Mouse (Mus musculus) fat pad, adult 2 months (tissue): Measurements from ENCODE around the gene Ccdc88c.
A peak's percentile ranks its signal among the peaks of the same experiment; 100 is the strongest.

Experiments used
- DNase-seq: peaks from one replicate; pipeline ENCODE4 v3.0.0-alpha.2; 2011; ENCODE audit warnings: low read depth, low spot score; ENCODE audit errors: extremely low read depth

The Ccdc88c gene

GRCm38 (mm10) chr12:100977958-100978725 is 50.7 kb downstream of the Ccdc88c start:
- DNase-seq = no peak

DNA sequence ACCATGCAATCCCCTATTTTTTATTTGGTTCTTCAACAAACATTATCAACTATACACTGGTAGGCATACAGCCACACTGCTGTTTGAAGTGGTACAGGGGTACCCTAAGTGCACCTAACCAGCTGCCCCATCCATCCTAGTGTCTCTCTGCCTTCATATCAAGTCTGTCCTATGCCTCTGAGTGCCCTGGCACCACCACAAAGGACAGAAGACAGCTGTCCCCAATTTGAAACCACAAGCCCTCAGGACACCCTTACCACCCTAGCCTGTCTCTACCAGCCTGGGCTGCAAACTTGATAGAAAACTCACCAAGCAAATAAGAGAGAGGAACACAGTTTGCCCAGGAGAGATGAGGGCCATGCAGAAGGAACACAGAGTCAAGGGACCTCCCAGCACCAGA is 51.3 kb downstream of the Ccdc88c start:
- no peak for DNase-seq

- no peak for DNase-seq
Measured at GRCm38 (mm10) chr12:100969808-100970207, 59.0 kb downstream of the Ccdc88c start.

DNA sequence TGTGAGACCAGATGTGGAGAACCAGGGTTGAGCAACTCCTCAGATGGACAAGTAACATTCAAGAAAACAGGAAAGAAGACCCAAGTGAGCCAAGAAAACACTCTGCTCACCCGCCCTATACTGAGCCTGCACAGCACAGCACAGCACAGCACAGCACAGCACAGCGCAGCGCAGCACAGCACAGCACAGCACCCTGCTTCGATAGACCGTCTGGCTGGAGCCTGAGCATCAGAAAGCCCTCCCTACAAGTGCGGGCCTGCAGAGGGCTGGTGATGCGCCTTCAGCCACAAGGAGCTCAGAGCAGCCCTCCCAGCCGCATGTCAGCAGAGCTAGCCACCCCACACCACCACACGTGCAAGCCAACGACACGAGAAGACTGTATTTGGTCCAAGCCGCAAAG is 61.5 kb downstream of the Ccdc88c start:
- DNase-seq = no peak

DNA sequence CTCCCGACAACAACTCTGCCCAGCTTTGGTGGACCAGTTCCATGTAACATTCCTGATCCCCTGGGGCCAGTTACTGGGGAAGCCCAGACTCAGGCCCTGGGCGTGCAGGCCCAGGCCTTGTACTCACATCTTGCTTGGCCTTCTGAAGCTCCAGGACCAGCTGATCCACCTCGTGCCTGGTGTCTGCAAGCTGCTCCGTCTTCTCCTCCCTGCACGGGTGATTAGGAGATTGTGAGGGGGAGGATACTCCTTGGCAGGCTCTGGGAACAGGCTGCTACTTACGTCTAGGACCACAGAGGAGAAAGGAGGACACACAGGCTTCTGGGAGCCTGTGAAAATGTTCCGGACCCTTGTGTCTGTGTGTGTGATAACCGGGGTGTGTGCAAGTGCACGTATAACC is 62.6 kb downstream of the Ccdc88c start:
- DNase-seq = no peak

DNA sequence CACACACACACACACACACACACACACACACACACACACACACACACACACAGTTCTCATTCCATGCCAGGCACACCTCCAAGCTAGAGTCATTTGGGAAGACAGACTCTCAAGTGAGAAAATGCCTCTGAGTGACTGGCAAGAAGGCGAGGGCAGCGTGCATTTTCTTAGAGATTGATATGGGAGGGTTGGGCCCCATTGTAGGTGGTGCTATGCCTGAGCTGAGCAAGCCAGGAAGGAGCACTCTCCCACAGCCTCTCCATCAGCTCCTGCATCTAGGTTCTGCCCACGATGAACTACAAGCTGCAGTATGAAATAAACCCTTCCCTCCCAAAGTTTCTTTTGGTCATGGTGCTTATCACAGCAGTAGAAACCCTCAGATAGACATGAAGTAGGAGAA is 63.6 kb downstream of the Ccdc88c start:
- no peak for DNase-seq

DNA sequence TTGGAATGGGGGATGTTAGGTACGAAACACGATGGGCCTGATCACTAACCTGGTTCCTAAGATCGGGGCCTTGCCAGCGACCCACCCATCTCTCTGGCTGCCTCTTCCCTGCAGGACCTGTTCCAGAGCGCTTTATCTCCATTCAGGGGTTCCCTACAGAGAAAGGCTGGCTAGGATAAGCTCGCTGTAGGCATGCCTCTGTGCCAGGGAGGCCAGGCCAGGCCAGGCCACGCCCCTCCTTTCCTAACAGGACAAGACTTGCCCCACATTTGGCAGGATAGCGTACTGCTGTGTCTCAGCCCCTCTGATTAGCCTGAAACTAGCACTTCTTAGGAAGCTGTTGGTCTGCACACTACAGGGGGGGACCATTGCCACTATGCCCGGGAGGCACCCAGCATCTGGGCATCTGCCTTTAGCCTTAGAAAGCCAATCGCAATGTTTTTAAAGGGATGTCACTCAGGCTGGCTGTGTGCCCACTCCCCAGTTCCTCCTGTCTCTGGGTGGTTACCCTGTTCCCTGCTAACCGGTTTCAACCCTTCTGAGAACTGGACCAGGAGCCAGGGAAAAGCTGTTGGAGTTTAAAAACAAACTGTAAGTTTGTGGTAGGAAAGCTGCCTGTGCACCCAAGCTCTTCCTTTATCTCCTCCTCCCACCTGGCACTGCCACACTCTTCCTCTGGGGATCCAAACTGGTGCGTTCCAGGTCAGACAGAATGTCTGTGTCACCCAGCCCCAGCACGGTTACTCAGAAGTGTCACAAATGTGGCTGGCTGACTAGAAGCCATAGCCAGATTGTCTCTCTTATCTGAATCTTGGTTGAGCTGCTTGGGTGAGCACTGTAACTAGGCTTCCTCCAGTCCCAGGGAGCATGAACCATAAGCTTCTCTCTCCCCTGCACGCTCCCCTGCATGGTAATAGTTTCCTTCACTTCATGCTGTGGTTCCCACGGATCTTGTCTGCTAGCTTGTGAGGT is 69.9 kb downstream of the Ccdc88c start:
- peak; percentile 43 for DNase-seq

GRCm38 (mm10) chr12:100958006-100958405 is 70.8 kb downstream of the Ccdc88c start:
- no peak for DNase-seq

DNA sequence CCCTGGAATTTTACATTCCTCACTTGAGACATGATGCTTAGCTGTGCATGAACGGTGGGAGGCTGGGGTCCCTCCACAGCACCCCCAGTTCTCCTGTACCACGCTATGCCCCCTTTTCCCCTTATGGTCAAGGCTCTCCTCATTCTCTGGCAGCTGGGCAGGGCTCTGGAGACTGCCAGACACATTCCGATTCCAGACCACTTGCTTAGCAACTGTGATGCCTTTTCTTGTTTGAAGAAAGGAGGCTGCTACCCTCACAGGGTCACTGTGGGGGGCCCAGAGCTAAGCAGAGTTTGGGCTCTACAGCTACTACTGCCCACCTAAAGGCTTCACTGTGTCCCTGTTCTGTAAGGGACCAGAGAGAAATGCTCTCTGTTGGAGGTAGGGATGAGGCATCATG is 71.6 kb downstream of the Ccdc88c start:
- DNase-seq = no peak

- no peak for DNase-seq
Measured at GRCm38 (mm10) chr12:100956825-100957224, 72.0 kb downstream of the Ccdc88c start.

- DNase-seq = no peak
Measured at GRCm38 (mm10) chr12:100956028-100956427, 72.8 kb downstream of the Ccdc88c start.

GRCm38 (mm10) chr12:100953926-100954325 is 74.9 kb downstream of the Ccdc88c start:
- no peak for DNase-seq

GRCm38 (mm10) chr12:100952193-100952931 is 76.5 kb downstream of the Ccdc88c start:
- no peak for DNase-seq

- no peak for DNase-seq
Measured at GRCm38 (mm10) chr12:100949146-100949545, 79.7 kb downstream of the Ccdc88c start.

DNA sequence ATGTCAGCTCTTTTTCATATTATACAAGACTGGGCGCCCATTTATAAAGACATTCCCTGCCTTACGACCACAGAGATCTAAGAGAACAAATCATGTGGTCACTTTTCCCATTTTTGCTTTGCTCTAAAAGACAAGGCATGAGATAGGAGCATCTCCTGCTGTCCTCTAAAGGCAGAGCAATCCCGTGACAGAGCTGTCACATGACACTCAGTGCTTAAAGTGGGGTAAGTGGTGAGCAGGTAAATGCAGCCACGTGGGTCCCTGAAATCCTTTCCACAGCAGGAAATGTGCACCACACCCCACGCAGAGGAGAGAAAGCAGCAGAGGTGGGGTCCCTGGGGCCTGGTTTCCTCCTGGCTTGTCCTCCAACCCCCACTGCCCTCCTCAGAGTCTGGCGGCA is 80.8 kb downstream of the Ccdc88c start:
- DNase-seq = no peak

DNA sequence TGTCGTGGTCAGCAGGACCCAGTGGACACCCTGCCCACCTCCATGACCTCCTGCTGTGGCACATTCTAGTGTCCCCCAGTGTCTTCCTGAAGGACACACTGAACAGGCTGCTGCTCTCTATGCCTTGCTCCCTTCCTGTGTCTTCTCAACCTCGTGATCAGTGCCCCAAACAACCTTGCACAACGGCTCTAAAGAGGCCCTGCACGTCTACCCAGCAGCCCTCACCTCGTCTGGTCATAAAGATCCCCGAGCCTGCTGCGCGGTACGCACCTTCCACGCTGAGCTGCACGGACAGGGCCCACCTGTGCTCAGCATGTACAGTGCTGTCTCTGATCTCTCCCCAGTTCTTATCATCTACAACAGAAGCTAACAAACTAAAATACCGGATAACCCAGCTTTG is 82.9 kb downstream of the Ccdc88c start:
- DNase-seq = no peak

- no peak for DNase-seq
Measured at GRCm38 (mm10) chr12:100945501-100945900, 83.4 kb downstream of the Ccdc88c start.

DNA sequence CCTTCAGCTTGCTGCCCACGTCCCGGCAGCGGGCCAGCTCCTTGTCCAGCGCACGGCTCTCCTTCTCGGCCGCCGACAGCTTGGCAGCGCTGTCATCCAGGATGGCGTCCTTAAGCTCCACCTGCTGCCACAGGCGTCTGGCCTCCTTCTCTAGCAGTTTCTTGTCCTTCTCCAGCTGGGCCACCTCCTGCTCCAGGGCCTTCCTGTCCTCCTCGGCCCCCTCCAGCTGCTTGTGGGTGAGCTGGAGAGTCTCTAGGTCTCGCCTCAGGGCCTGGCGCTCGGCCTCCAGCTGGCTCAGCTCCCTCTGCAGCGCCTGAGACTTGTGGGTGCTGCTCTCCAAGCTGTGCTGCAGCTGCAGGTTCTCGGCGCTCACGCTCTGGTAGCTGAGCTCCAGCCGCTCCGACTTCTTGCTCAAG is 83.9 kb downstream of the Ccdc88c start:
- no peak for DNase-seq

- DNase-seq = no peak
Measured at GRCm38 (mm10) chr12:100943146-100943545, 85.7 kb downstream of the Ccdc88c start.

GRCm38 (mm10) chr12:100941361-100941760 is 87.5 kb downstream of the Ccdc88c start:
- DNase-seq = peak; percentile 37
